Comparison of ENCODE assay signal across 8 mouse cellular contexts in genomic region chr9:67832046-67832605, GRCm38 (mm10). TPM values are rescaled to one million over a fixed set of nuclear protein-coding genes. Genes with fewer than 3 reads are reported as not detected.
DNase-seq lines count a peak whose midpoint lies in the region; ATAC-seq lines count a peak whose summit lies in the region.

Gene C2cd4a (minus strand): TSS chr9:67832330.

- 5% methylated on average over 20 of the region's 20 CpGs for WGBS in forebrain, embryonic 10.5 days
- WGBS in hindbrain, embryonic 16.5 days: 5% methylated on average over 20 of the region's 20 CpGs
- WGBS in liver, embryonic 15.5 days (ENCODE audit: insufficient replicate concordance): 5% methylated on average over 20 of the region's 20 CpGs
- 4% methylated on average over 20 of the region's 20 CpGs for WGBS in stomach, embryonic 14.5 days

- DNase-seq in ovary, postnatal 36 days (ENCODE audit: low spot score): peak; percentile 30
- no peak for DNase-seq in ovary, adult 18-20 months (ENCODE audit: low spot score)
- DNase-seq in forebrain, embryonic 10.5 days (ENCODE audit: extremely low spot score, low spot score): peak; percentile 49
- no peak for DNase-seq in thymus, postnatal 25 days
- no peak for DNase-seq in right cerebral cortex, postnatal 25 days

- H3K9me3 ChIP-seq in forebrain, embryonic 10.5 days: no peaks in the 10 kb centered on the region
- H3K9me3 ChIP-seq in hindbrain, embryonic 16.5 days (ENCODE audit: control insufficient read depth, low read length): no peaks in the 10 kb centered on the region
- H3K9me3 ChIP-seq in liver, embryonic 15.5 days (replicated peaks): no peaks in the 10 kb centered on the region
- H3K9me3 ChIP-seq in stomach, embryonic 14.5 days (ENCODE audit: control insufficient read depth, low read depth, low read length): 0 out of 2 replicates have a peak, but pooled peaks cover 4% of the 10 kb centered on the region

- peaks cover 21% of the 10 kb centered on the region for H3K4me1 ChIP-seq in forebrain, embryonic 10.5 days
- H3K4me1 ChIP-seq in hindbrain, embryonic 16.5 days (ENCODE audit: control insufficient read depth, insufficient read depth, low read depth, low read length): peaks cover 12% of the 10 kb centered on the region
- peaks cover 21% of the 10 kb centered on the region for H3K4me1 ChIP-seq in liver, embryonic 15.5 days (replicated peaks)
- peaks cover 7% of the 10 kb centered on the region; the same call in 1 of the 2 replicates for H3K4me1 ChIP-seq in stomach, embryonic 14.5 days (ENCODE audit: control insufficient read depth, insufficient read depth, low read length)

- H3K36me3 ChIP-seq in forebrain, embryonic 10.5 days (replicated peaks): no peaks in the 10 kb centered on the region
- H3K36me3 ChIP-seq in hindbrain, embryonic 16.5 days (ENCODE audit: control insufficient read depth, insufficient read depth, low read length): no peaks in the 10 kb centered on the region
- no peaks in the 10 kb centered on the region for H3K36me3 ChIP-seq in liver, embryonic 15.5 days (replicated peaks)
- no peaks in the 10 kb centered on the region for H3K36me3 ChIP-seq in stomach, embryonic 14.5 days (ENCODE audit: control insufficient read depth, insufficient read depth, low read length)

- H3K4me3 ChIP-seq in forebrain, embryonic 10.5 days: peak within 1 kb of the TSS; percentile 58
- peak within 1 kb of the TSS; percentile 58 for H3K4me3 ChIP-seq in hindbrain, embryonic 16.5 days (ENCODE audit: low read length)
- H3K4me3 ChIP-seq in liver, embryonic 15.5 days (replicated peaks): peak within 1 kb of the TSS; percentile 63
- peak within 1 kb of the TSS; percentile 55 for H3K4me3 ChIP-seq in stomach, embryonic 14.5 days (ENCODE audit: low read depth, low read length)

- H3K9ac ChIP-seq in hindbrain, embryonic 16.5 days (ENCODE audit: low read depth, low read length): peak within 1 kb of the TSS; percentile 57
- H3K9ac ChIP-seq in liver, embryonic 15.5 days: peak within 1 kb of the TSS; percentile 39
- H3K9ac ChIP-seq in stomach, embryonic 14.5 days (replicated peaks; ENCODE audit: low read depth, low read length): peak within 1 kb of the TSS; percentile 28; the same call in 1 of the 2 replicates

- peak within 1 kb of the TSS; percentile 80 for H3K4me2 ChIP-seq in hindbrain, embryonic 16.5 days (ENCODE audit: low read length)
- peak within 1 kb of the TSS; percentile 91 for H3K4me2 ChIP-seq in liver, embryonic 15.5 days
- H3K4me2 ChIP-seq in stomach, embryonic 14.5 days (replicated peaks; ENCODE audit: low read depth, low read length): peak within 1 kb of the TSS; percentile 88

- ATAC-seq in hindbrain, embryonic 16.5 days: no peak
- ATAC-seq in liver, embryonic 15.5 days (ENCODE audit: insufficient read depth): no peak
- no peak for ATAC-seq in stomach, embryonic 14.5 days (ENCODE audit: insufficient number of reproducible peaks, insufficient read depth, low FRiP score, low read depth)

- peaks cover 58% of the 10 kb centered on the region for H3K27me3 ChIP-seq in forebrain, embryonic 10.5 days (ENCODE audit: poor library complexity, severe bottlenecking)
- peaks cover 20% of the 10 kb centered on the region for H3K27me3 ChIP-seq in hindbrain, embryonic 16.5 days (replicated peaks; ENCODE audit: control insufficient read depth, insufficient read depth, low read length)
- H3K27me3 ChIP-seq in liver, embryonic 15.5 days: peaks cover 52% of the 10 kb centered on the region
- H3K27me3 ChIP-seq in stomach, embryonic 14.5 days (ENCODE audit: control insufficient read depth, insufficient read depth, low read length): 0 out of 2 replicates have a peak, but pooled peaks cover 2% of the 10 kb centered on the region

- H3K27ac ChIP-seq in forebrain, embryonic 10.5 days: peak within 1 kb of the TSS; percentile 59; the same call in 1 of the 2 replicates
- no peak within 1 kb of the TSS for H3K27ac ChIP-seq in hindbrain, embryonic 16.5 days (ENCODE audit: low read depth, low read length)
- no peak within 1 kb of the TSS for H3K27ac ChIP-seq in liver, embryonic 15.5 days (replicated peaks)
- peak within 1 kb of the TSS; percentile 48; the same call in 1 of the 2 replicates for H3K27ac ChIP-seq in stomach, embryonic 14.5 days (ENCODE audit: low read length)

RNA-seq across cellular contexts. Expression of gene C2cd4a, which starts in this region (rescaled TPM):
- not detected in 2 replicates for polyA plus RNA-seq in forebrain, embryonic 10.5 days (2016; fragmentation: Nextera tagmentation; extraction: Ambion mirVana)
- 0.32 and 0.46 TPM in 2 replicates for polyA plus RNA-seq in hindbrain, embryonic 16.5 days (2015; fragmentation: Nextera tagmentation; extraction: Ambion mirVana)
- 0.74 and 1.2 TPM in 2 replicates for polyA plus RNA-seq in liver, embryonic 15.5 days (2015; fragmentation: Nextera tagmentation; extraction: Ambion mirVana)
- polyA plus RNA-seq in stomach, embryonic 14.5 days (2014; fragmentation: Nextera tagmentation; extraction: Ambion mirVana): 1.4 and 1.9 TPM in 2 replicates

Comparison
In these comparisons a context has a peak if more than half of its experiments do, and no peak if none do; other contexts are left out.
1. Peak in DNase-seq, H3K4me3 ChIP-seq and H3K27ac ChIP-seq in forebrain, embryonic 10.5 days; RNA of the gene not detected or under 1 TPM.